Mouse (Mus musculus) liver, adult (tissue): ENCODE measurements around the gene Lhpp.

Source experiments
- GATA4 ChIP-seq: IDR thresholded peaks from 2 replicates; pipeline ENCODE4 v1.6.1; 2014; ENCODE audit warnings: mild to moderate bottlenecking, low read length; ENCODE audit not compliant: insufficient replicate concordance

Lhpp gene

GRCm38 (mm10) chr7:132702024-132702423 lies 91.6 kb downstream of the Lhpp start:
- TF ChIP-seq GATA4: no peak

- TF ChIP-seq GATA4: no peak
Observed at GRCm38 (mm10) chr7:132702492-132703070, 92.1 kb downstream of the Lhpp start.

GRCm38 (mm10) chr7:132703515-132704309 lies 93.3 kb downstream of the Lhpp start:
- TF ChIP-seq GATA4: no peak

GRCm38 (mm10) chr7:132704310-132704875 lies 94.0 kb downstream of the Lhpp start:
- no peak for TF ChIP-seq GATA4

- no peak for TF ChIP-seq GATA4
Observed at GRCm38 (mm10) chr7:132705130-132705529, 94.7 kb downstream of the Lhpp start.

GRCm38 (mm10) chr7:132711579-132711978 lies 101.1 kb downstream of the Lhpp start:
- TF ChIP-seq GATA4: no peak

GRCm38 (mm10) chr7:132712044-132712708 lies 101.7 kb downstream of the Lhpp start:
- TF ChIP-seq GATA4: no peak

- TF ChIP-seq GATA4: no peak
Observed at GRCm38 (mm10) chr7:132712956-132713355, 102.5 kb downstream of the Lhpp start.

- TF ChIP-seq GATA4: no peak
Observed at GRCm38 (mm10) chr7:132713483-132714126, 103.2 kb downstream of the Lhpp start.

- no peak for TF ChIP-seq GATA4
Observed at GRCm38 (mm10) chr7:132714236-132714923, 103.9 kb downstream of the Lhpp start.

GRCm38 (mm10) chr7:132715259-132715658 lies 104.8 kb downstream of the Lhpp start:
- no peak for TF ChIP-seq GATA4

GRCm38 (mm10) chr7:132719570-132719969 lies 109.1 kb downstream of the Lhpp start:
- TF ChIP-seq GATA4: no peak

GRCm38 (mm10) chr7:132720562-132720961 lies 110.1 kb downstream of the Lhpp start:
- TF ChIP-seq GATA4: no peak
